Mouse (Mus musculus): ENCODE data around the gene E2f1.

DNA sequence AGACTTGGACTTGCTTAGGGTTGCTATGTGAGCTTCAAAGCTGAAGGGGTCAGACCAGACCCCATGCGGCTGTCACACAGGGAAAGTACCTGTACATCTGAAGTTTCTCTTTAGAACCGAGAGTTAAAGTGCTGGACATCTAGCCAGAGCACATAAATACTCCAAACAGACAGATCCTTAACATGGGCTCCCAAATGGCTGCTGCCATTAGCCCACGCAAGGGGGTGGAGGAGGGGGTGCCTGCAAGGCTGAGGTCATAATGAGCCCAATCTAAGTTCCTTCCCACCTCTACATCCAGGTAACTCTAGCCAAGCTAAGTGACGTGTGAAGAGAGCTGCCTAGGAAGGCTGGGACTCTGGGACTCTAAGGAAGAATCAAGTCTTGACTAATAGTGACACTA, 18.2 kb downstream of the E2f1 start, which contains the start of gene Actl10:
- TF ChIP-seq CTCF (IDR thresholded peaks at IDR 0.05; ENCODE audit: extremely low read depth, insufficient read depth, low read length) (no peak), POLR2A (IDR thresholded peaks at IDR 0.05; ENCODE audit: extremely low read depth, insufficient read depth, low read length) (no peak)

Measured in cortical plate, adult 2 months (tissue).